Mouse (Mus musculus) C2C12 (cell line): ENCODE data around the gene Tmem256.

Experiments used
- CEBPB ChIP-seq: IDR thresholded peaks from one replicate; pipeline ENCODE4 v1.6.1; 2011; ENCODE audit warnings: low read depth, mild to moderate bottlenecking, control low read depth, moderate library complexity
- CTCF ChIP-seq: IDR thresholded peaks from one replicate; pipeline ENCODE4 v1.5.1; 2011; ENCODE audit not compliant: control insufficient read depth, insufficient read depth, insufficient read length
- FOSL1 ChIP-seq: IDR thresholded peaks from one replicate; pipeline ENCODE4 v1.8.0; 2011; ENCODE audit warnings: mild to moderate bottlenecking, low read length; ENCODE audit not compliant: poor library complexity, insufficient read depth, severe bottlenecking
- MAX ChIP-seq: IDR thresholded peaks from one replicate; pipeline ENCODE4 v1.6.1; 2011; ENCODE audit warnings: mild to moderate bottlenecking, control low read depth
- MYOD1 ChIP-seq: IDR thresholded peaks from one replicate; pipeline ENCODE4 v1.6.1; 2011; ENCODE audit warnings: low read depth; ENCODE audit not compliant: control insufficient read depth, insufficient read length
- MYOG ChIP-seq: IDR thresholded peaks from one replicate; pipeline ENCODE4 v1.6.1; 2011; ENCODE audit not compliant: control insufficient read depth, insufficient read length; ENCODE audit errors: extremely low read depth
- USF1 ChIP-seq: IDR thresholded peaks from one replicate; pipeline ENCODE4 v1.6.1; 2011; ENCODE audit warnings: low read depth, mild to moderate bottlenecking, control low read depth, moderate library complexity

- no peak for TF ChIP-seq CTCF
- no peak for TF ChIP-seq MYOD1
- no peak for TF ChIP-seq CEBPB
- peak; percentile 32 for TF ChIP-seq FOSL1
- TF ChIP-seq MYOG, result no peak
- TF ChIP-seq USF1, result no peak
- TF ChIP-seq MAX, result no peak
Measured at GRCm38 (mm10) chr11:69883527-69884151, 45.3 kb downstream of the Tmem256 start.
